Mouse (Mus musculus): ENCODE results near the gene Lamb3.

Lamb3 gene

DNA sequence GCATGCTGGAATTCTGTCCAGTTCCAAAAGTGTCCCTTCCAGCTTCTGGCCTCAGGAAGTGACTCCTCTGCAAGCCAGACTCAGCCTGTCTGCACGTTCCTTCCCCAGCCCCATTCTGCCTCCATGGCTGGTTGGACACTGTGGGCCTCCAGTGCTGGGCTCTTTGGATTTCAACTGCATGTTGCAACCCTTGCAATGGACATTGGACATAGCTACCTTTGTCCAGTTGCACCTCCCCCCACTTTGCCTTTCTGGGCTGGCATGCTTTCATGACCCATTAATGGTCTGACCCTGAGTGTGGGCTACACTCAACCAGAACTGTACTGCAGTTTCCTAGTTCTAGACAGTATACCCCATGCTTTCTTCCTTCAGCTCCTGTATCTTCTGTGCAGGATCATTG lies 104.1 kb downstream of the Lamb3 start:
- DNase-seq (ENCODE audit: low spot score in 2 of 2): no peak

DNA sequence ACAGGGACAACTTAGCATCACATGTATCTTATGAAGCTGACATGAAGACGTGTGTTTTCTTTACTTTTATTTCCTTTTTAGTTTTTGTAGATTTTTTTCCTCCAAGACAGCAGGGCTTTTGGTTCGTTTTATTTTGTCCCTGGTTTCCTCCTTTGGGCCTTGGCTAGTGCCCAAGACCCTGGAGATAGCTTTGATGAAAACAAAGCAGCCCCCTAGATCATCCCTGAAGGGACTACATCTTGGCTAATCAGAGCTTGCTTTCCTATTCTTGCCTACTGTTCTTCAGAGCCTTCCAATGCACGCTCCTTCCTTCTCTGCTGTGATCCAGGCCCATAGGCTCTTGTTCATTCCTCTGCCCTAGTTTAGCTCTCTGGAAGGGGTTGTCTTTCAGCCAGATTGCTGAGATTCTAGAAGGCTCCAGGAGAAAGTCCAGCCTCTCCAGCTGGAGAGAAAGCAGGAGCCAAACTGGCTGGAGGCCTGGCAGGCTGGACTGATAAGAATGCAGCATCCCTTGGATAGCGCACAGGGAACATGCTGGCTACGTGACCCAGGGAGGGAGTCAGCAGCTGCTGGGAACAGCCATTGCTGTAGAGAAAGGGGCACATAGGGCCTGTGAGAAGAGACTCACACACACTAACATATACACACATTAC lies 108.3 kb downstream of the Lamb3 start:
- peak; percentile 95 to 96 for DNase-seq (ENCODE audit: low spot score in 2 of 2)

DNA sequence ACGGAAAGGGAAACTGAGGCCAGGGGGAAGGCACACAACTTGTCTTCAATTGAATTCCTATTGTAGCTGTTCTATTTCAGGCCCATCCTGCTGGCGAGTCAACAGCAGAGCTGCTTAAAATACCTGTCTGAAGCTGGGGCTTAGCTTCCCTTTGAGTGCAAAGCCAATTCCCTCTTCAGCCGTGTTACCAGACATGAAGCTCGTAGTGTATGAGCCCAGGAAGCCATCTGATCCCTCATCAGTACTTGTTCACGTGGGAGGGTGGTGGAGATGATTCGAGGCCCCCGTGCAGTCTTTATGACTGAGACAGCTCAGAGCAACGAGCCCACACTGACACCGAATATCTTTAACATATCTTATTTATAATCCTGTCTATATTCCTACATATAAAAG lies 108.9 kb downstream of the Lamb3 start:
- DNase-seq (ENCODE audit: low spot score in 2 of 2): no peak

DNA sequence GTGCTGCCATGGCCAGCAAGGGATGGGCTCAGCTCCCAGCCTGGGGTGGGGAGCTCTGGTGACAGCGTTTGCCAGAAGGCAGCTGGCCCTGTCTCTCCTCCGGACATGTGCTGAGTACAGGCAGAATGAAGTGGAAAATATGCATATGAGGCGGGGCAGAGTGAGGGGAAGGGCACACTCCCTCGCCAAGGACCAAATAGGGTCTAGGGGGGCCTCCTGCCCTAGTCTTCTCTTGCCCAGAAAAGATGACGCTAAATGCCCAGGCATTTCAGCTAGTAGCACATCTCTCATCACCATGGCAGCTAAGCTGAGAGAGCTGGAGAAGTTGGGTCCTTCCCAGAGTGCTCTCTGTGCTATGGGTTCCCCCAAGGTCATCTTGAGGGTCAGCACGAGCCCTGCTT lies 109.7 kb downstream of the Lamb3 start:
- DNase-seq (ENCODE audit: low spot score in 2 of 2): peak; percentile 90 to 91

DNA sequence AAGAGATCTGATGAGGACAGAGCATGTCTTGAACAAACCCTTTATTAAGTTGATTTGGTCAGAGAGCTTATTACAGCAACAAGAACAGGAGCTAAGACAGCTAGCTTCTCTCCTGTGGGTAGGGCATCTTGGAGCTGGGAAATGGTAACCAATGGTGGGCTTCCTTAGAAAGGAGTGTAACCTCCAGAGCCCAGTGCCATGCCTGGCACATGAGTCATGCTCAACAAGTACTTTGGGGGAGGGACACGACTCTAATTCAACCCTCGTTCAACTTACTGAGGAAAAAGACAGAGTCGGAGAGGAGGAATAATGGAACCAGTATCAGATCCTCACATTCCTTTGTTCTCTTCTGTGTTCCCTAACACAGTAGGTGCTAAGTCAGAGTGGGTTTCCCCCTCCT lies 112.2 kb downstream of the Lamb3 start:
- no peak for DNase-seq (ENCODE audit: low spot score in 2 of 2)

DNA sequence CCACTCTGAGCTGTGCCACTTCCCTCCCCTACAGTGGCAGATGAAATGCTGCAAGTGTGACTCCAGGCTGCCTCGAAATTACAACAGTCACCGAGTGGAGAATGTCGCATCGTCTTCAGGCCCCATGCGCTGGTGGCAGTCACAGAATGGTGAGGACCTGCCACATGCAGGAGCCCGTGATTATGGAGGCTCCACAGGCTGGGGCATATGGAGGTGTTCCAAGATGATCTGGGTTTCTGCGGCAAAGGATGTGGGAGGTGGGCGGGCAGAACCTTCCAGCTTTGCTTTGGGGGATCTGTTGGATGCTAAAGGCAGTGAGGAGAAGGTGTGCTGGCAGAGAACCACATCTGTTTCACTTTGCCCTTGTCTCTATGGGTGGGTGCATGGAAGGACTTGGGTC lies 112.9 kb downstream of the Lamb3 start:
- DNase-seq (ENCODE audit: low spot score in 2 of 2): no peak

DNA sequence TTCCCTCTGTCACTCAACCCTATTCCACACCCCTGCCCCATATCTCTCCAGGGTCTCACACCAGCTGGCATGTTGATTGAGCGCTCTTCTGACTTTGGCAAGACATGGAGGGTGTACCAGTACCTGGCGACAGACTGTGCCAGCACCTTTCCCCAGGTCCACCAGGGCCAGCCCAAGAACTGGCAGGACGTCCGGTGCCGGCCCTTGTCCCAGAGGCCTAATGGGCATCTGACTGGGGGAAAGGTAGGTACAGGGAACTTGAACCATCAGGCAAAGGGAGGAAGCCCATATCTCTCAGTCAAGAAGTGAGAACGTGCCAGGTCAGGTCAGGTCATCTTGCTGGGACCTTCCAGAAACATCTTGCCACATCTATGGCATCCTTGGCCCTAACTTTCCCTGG lies 116.2 kb downstream of the Lamb3 start:
- DNase-seq (ENCODE audit: low spot score in 2 of 2): no peak

DNA sequence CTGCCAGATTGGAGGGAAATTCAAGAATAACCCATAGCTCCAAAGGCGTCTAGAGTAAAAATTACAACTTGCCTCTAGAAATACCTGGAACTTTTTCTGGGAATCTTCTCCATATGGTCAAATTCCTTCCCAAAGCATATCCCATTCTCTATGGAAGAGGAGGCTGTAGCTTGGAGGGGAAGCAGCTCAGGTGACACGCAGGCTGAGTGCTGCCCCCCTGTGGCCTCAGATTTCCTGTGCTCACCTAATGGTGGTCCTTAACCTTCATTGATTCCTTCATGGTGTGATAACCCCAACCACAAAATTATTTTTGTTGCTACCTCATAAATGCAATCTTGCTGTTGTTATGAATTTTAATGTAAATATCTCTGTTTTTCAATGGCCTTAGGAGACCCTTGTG lies 116.7 kb downstream of the Lamb3 start:
- no peak for DNase-seq (ENCODE audit: low spot score in 2 of 2)

DNA sequence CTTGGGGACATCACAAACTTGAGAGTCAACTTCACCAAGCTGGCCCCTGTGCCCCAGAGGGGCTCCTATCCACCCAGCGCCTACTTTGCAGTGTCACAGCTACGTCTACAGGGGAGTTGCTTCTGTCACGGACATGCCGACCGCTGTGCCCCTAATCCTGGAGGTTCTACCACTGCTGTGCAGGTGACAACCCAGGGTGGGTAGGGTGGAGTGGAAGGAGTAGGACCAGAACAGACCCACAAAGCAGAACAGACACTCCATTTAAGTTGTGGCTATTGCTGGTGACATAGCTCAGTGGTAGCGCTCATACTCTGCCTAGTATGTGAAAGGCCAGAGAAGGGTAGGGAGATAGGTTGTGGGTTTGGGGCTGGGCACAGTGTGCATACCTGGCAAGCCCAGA lies 118.4 kb downstream of the Lamb3 start:
- no peak for DNase-seq (ENCODE audit: low spot score in 2 of 2)

DNA sequence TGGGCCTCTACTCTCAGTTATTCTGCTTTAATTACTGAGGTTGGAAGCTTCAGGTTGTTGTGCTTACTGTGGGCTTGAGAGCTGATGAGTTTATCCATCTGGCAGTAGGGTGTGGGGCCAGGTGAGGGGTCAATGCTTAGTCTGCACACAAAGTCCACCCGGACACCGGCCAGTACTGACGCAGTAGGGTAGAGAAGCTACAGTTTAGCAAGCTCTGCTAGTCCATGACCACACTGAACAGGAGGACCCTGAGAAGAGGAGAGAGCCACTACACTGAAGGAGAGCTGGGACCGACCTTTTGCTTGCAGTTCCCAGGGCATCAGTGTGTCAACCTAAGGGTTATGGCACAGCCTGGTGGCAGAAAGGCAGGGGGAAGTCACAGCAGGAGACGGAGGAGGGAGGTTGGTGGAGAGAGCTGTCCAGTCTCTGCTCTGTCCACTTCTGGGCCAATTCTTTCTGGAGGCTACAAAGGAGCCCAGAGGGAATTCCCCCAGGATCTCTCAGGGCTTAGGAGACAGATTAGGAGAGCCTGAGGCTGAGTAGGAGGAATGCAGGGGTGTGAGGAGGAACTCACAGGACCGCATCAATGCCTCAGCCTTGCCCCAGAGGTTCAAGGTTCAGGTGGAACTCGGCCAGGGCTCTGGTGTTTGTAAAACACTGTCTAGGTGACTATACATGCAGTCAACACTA lies 119.1 kb downstream of the Lamb3 start:
- DNase-seq (ENCODE audit: low spot score in 2 of 2): peak in 1 of 2 experiments; percentile 27

DNA sequence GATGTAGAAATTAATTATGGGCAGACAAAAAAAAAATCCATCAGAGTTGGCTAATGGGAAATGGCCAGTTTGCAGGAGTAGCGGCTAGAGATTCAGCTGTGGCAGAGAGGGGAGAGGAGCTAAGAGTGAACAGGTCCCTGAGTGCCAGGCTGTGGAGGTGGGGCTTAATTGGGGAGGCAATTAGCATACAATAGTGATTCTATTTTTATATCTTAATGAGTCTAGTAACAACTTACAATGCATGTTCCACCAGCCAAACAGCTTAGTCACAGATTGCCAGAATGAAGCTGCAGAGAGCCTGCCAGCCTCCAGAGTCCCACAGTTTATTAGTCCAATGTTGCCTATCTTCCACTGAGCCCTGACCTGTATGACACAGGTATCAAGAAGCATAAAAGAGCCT lies 119.7 kb downstream of the Lamb3 start:
- DNase-seq (ENCODE audit: low spot score in 2 of 2): no peak

DNA sequence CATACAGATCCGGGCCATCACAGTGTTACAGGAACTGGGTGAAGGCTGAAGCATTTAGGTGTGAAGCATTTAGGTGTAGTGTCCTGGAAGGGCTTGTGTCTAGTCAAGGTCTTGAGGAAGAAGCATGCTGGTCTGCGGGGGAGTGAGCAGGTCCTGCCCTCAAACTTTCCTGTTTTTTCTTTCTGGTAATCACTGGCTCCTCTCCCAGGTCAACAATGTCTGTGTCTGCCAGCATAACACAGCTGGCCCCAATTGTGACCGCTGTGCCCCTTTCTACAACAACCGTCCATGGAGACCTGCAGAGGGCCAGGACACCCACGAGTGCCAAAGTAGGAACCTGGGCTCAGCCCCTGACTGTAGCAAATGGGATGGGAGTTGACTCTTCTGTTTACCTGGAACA lies 120.2 kb downstream of the Lamb3 start:
- DNase-seq (ENCODE audit: low spot score in 2 of 2): no peak

DNA sequence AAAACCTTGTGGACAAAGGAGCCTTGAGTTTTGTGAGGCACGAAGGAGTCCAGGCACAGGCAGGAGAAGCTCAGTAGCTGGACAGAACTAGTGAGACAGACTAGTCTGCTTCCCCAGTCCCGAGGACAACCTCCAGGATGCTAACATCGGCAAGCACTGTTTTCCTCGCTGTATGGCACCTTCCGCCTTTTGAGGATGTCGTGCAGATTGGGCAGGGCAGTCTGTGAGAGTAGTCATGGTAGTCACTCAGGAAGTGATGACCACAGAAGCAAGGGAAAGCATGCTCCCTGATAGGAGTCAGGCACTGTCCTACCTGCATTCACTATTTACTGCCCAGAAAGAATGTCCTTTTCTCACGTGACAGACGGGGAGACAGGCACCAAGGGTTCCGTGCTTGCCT lies 122.1 kb downstream of the Lamb3 start:
- no peak for DNase-seq (ENCODE audit: low spot score in 2 of 2)

DNA sequence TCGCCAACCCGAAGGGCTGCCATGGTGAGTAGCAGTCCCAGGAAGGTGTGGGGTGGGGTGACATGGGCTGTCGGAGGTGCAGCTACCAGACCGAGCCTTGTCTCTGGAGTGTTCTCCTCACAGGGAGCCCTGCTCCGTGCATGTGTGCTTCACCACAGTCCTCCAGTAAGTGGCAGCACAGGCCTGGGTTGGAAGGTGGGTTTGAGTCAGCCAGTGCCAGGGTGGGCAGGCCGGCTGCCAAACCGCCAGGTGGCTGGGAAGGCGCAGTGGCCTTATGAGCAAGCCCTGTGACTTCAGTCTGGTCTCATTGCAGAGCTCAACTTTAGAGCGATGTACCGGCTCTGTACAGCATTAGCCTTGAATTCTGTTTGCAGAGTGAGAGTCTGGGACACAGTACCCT lies 122.7 kb downstream of the Lamb3 start:
- peak; percentile 49 to 74 for DNase-seq (ENCODE audit: low spot score in 2 of 2)

DNA sequence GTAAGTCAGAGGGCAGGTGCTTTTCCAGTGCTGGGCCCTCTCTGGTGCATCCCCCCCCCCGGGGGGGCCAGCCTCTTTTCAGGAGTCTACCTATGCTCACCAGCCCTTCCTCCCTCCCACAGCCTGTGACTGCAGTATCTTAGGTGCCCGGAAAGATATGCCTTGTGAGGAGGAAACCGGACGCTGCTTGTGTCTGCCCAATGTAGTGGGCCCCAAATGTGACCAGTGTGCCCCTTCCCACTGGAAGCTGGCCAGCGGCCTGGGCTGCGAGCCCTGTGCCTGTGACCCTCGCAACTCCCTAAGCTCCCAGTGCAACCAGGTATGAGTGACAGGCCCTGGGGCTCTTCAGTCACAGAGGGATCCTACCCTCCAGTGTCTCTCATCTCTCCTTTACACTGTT lies 123.1 kb downstream of the Lamb3 start:
- no peak for DNase-seq (ENCODE audit: low spot score in 2 of 2)

DNA sequence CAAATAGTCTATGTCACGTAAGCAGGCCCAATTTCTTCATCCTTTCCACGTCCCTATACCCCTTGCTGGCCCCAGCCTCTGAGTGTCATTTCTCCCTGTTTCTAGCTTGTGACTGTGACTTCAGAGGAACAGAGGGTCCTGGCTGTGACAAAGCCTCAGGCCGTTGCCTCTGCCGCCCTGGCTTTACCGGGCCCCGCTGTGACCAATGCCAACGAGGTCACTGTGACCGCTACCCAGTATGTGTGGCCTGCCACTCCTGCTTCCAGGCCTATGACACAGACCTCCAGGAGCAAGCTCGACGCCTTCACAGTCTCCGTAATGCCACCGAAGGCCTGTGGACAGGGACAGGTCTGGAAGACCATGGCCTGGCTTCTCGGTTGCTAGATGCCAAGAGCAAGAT lies 124.5 kb downstream of the Lamb3 start:
- peak in 1 of 2 experiments; percentile 47 for DNase-seq (ENCODE audit: low spot score in 2 of 2)

DNA sequence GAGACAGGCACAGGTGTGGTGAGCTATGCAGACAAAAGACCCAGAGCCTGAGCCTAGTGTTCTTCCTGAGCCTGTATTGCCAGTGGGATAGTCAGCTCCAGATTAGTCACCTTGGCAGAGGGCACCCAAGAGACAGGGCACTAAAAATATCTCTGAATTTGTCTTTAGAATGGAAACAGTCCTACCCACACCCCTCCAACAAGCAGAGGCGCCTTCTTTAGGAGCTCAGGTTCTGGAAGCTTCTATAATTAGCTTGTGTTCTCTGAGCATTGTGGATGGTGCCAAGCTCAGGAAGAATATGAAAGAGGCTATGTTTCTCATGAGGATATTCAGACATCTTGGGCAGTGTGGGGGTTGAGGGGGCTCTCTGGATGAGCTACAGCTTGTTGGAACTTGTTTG lies 125.2 kb downstream of the Lamb3 start:
- peak; percentile 52 to 60 for DNase-seq (ENCODE audit: low spot score in 2 of 2)

DNA sequence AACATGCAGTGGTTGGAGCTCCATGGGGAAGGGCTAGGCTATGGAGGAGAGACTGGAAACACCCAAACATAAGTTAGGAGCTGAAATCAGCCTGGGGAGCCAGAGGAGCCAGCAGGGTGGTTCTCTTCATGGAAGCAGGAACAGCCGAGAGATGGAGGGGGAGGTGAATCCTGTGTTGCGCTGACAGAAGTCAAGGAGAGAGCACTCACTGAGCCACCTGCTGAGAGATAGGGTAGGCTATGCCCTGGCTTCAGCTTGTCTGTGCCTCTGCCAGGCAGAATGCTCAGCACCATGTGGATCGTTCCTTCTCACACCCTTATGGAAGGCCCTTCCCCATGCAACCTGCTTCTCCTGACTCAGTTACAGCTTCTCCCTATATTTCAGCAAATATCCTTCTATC lies 126.3 kb downstream of the Lamb3 start:
- no peak for DNase-seq (ENCODE audit: low spot score in 2 of 2)

DNA sequence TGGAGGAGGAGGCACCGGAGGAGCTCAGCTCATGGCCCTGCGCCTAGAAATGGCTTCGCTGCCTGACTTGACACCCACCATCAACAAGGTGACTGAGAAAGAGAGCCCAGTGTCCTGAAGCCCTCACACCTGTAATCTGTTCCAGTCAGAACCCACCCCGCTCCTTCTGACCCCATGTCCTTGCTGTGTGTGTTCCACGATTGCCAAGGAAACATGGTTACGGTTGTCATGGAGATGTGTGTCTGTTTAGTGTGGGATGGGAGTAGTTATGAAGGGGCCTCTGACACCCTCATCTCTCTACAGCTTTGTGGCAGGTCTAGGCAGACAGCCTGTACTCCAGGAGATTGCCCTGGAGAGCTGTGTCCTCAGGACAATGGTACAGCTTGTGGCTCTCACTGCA lies 127.0 kb downstream of the Lamb3 start:
- DNase-seq (ENCODE audit: low spot score in 2 of 2): no peak

DNA sequence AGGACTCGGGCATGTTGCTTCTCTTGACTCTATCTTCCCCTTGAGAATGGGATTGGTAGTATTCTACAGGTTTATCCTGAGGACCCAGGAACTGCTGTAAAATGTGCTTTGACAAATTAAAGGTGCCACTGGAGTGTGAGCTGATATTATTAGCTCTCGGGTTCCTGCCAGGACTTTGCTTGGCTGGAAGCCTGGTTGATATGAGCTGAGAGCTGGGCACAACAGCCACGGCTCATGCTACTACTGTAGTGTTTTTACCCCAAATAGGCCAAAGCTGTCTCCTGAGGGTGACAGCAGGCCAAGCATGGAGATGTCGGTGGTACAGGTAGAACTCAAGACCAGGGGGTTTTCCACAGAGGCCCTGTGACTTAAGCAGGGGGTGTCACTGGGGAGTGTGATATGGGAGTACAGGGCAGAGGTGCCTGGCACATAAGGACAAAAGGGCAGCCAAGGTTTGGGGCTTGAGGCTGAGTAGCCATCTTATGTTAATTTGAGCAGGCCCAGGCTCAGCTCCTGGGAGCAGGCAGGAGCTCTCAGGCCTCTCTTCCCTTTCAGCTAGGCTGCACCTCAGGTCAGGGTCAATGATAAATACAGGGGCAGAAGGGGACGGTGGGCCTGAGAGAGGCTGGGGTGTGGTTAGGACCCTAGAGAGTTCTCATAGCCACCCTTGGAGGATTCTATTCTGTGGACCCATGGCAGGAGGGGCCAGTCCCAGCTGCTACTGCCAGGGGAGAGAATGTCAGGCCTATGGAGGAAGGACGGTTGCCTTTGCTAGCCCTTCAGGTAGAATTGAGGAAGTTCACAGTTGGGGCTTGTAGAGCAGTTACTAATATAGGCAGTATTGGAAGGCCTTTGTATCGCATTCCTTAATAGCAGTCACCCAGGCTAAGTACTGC lies 128.9 kb downstream of the Lamb3 start:
- peak; percentile 68 to 83 for DNase-seq (ENCODE audit: low spot score in 2 of 2)

DNA sequence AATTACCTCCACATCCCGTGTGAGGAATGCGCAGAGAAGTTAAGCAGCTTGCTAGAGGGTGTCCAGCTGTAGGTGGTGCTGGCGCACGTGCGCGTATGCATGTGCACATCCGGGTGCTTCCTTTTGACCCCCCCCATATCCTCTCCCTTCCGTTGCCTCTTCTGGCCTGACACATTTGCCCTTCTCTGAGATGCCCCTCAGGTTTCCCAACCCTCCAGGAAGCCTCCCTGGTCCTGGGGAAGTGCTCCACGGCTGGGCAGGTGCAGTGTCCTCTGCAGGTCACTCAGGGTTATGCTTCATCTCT lies 129.5 kb downstream of the Lamb3 start:
- DNase-seq (ENCODE audit: low spot score in 2 of 2): no peak

DNA sequence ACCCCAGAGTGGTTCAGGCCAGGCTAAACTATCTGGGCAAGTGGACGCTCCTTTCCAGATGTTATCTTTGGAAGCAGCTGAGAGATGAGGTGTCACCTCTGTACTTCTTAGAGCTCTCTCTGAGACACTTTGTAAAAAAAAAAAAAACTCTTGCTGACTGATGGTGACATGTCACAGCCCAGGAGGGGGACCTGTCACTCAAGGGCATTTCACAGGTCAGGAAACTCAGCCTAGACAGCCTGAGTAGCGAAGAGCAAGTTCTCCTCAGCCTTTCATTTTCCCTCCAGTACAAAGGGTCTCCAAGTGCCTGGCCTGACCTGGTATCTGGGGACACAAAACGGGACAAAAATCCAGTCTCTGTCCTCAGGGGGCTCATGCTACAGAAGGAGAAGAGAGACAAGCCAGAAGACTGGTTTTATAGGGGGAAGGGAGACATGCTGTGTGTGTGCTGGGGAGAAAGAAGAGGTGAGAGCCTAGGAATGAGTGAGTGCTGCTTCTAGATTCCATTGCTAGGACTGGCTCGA lies 130.3 kb downstream of the Lamb3 start:
- DNase-seq (ENCODE audit: low spot score in 2 of 2): no peak

Measured in heart, adult 9 months (tissue).